Mouse (Mus musculus) limb, embryonic 12.5 days (tissue): ENCODE measurements around the gene Ntpcr. TPM values are rescaled to one million over a fixed set of nuclear protein-coding genes. Genes with fewer than 3 reads are reported as not detected.

ENCODE experiments used
- ATAC-seq: fragments of 200-750 bp; cut with Nextera tagmentation; 2 replicates; pipeline ENCODE4 v1.8.0; 2017; ENCODE audit warnings: low read depth, moderate TSS enrichment; ENCODE audit not compliant: insufficient number of reproducible peaks, insufficient read depth, low FRiP score, low TSS enrichment
- H3K27ac ChIP-seq: fragments of 300-500 bp; sonication (generic); 2 replicates; pipeline ENCODE4 v1.5.1; 2016; ENCODE audit warnings: mild to moderate bottlenecking, moderate library complexity
- H3K27me3 ChIP-seq: fragments of 300-500 bp; sonication (generic); 2 replicates; pipeline ENCODE4 v1.6.1; 2016; ENCODE audit warnings: mild to moderate bottlenecking, moderate library complexity
- H3K36me3 ChIP-seq: fragments of 300-500 bp; sonication (generic); 2 replicates; pipeline ENCODE4 v1.6.1; 2016; ENCODE audit warnings: mild to moderate bottlenecking, moderate library complexity
- H3K4me1 ChIP-seq: fragments of 300-500 bp; sonication (generic); replicated peaks from 2 replicates; pipeline ENCODE4 v1.6.1; 2016
- H3K4me2 ChIP-seq: fragments of 300-500 bp; sonication (generic); 2 replicates; pipeline ENCODE4 v1.6.1; 2016; ENCODE audit warnings: mild to moderate bottlenecking, moderate library complexity
- H3K4me3 ChIP-seq: fragments of 300-500 bp; sonication (generic); replicated peaks from 2 replicates; pipeline ENCODE4 v1.5.1; 2016; ENCODE audit warnings: mild to moderate bottlenecking
- H3K9ac ChIP-seq: fragments of 300-500 bp; sonication (generic); replicated peaks from 2 replicates; pipeline ENCODE4 v1.6.1; 2016; ENCODE audit warnings: mild to moderate bottlenecking, moderate library complexity
- H3K9me3 ChIP-seq: fragments of 300-500 bp; sonication (generic); 2 replicates; pipeline ENCODE4 v1.6.1; 2016; ENCODE audit warnings: mild to moderate bottlenecking, moderate library complexity
- WGBS: fragments of 180-500 bp; shearing (Covaris S2); methylation state at CpG from one replicate; pipeline ENCODE4 v1.1.7; 2016; 5-methylcytosine and 5-hydroxymethylcytosine counted together
- polyA plus RNA-seq: library from polyadenylated mRNA; unstranded; fragments of >200 nt; fragmentation: Nextera tagmentation; extraction: Ambion mirVana; gene quantifications from 2 replicates; pipeline ENCODE4 v1.2.1, GENCODE M21; 2016

The Ntpcr gene
- polyA plus RNA-seq, 1 experiment from 2014 or later = 24.8 TPM

DNA sequence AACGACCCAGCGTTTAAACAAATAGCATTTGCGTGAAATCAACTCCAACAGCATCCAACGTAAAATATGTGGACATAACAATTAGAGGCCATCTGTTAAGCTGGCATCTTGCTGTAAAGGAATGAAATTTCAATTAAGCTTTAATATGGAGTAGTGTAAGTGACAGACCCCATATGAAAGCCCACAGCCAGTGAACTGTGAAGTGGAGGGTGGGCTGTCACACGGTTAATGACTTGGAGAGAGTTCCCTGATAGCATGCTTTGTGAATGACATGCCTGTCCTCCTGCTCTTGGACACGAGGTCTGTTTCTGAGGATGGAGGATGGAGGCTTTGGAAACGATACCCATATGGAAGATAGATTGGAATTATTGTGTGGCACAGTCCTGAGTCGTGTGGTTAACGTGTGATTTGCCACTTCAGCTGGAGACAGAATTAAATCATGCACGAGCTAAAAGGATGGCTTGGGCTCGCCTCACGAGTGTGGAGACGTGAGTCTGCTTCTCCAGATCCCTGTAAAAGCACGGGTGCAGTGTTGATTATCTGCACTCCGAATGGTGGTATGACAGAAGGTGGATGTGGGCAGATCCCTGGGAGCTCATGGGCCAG is 26.8 kb upstream of the Ntpcr start:
- no peak for ATAC-seq
- Histone ChIP-seq H3K4me3 (no peak overlapping the region), H3K4me1 (peaks cover 10% of the 10 kb centered on the region; the same call in 1 of the 2 replicates), H3K27ac (no peak overlapping the region), H3K4me2 (no peak overlapping the region), H3K9me3 (peaks cover 10% of the 10 kb centered on the region; the same call in 1 of the 2 replicates), H3K27me3 (no peaks in the 10 kb centered on the region), H3K9ac (no peak overlapping the region), H3K36me3 (no peaks in the 10 kb centered on the region)
- whole genome bisulfite sequencing = 67% methylated on average over 15 of the region's 15 CpGs

GRCm38 (mm10) chr8:125704434-125704833 is 25.3 kb upstream of the Ntpcr start:
- Histone ChIP-seq H3K36me3 (no peaks in the 10 kb centered on the region), H3K27me3 (no peaks in the 10 kb centered on the region), H3K27ac (no peak overlapping the region), H3K4me1 (peaks cover 10% of the 10 kb centered on the region; the same call in 1 of the 2 replicates), H3K4me2 (no peak overlapping the region), H3K9ac (no peak overlapping the region), H3K4me3 (no peak overlapping the region), H3K9me3 (no peaks in the 10 kb centered on the region)
- ATAC-seq = no peak
- WGBS = 87% methylated on average over 6 of the region's 6 CpGs

GRCm38 (mm10) chr8:125705816-125706215 is 23.9 kb upstream of the Ntpcr start:
- Histone ChIP-seq H3K36me3 (no peaks in the 10 kb centered on the region), H3K27me3 (no peaks in the 10 kb centered on the region), H3K4me1 (peaks cover 10% of the 10 kb centered on the region; the same call in 1 of the 2 replicates), H3K9ac (no peak overlapping the region), H3K9me3 (no peaks in the 10 kb centered on the region), H3K27ac (no peak overlapping the region), H3K4me2 (no peak overlapping the region), H3K4me3 (no peak overlapping the region)
- ATAC-seq = no peak
- WGBS = 80% methylated on average over 7 of the region's 7 CpGs

GRCm38 (mm10) chr8:125709171-125709570 is 20.6 kb upstream of the Ntpcr start:
- H3K9me3 ChIP-seq = no peaks in the 10 kb centered on the region
- no peaks in the 10 kb centered on the region for H3K4me1 ChIP-seq
- H3K9ac ChIP-seq = no peak overlapping the region
- H3K4me2 ChIP-seq = no peak overlapping the region
- H3K4me3 ChIP-seq = no peak overlapping the region
- H3K27ac ChIP-seq = no peak overlapping the region
- ATAC-seq = no peak
- no peaks in the 10 kb centered on the region for H3K27me3 ChIP-seq
- no peaks in the 10 kb centered on the region for H3K36me3 ChIP-seq
- 91% methylated on average over 5 of the region's 5 CpGs for WGBS

- no peaks in the 10 kb centered on the region for H3K27me3 ChIP-seq
- no peaks in the 10 kb centered on the region for H3K36me3 ChIP-seq
- no peak overlapping the region for H3K4me2 ChIP-seq
- no peak overlapping the region for H3K4me3 ChIP-seq
- H3K9ac ChIP-seq = no peak overlapping the region
- WGBS = 87% methylated on average over 5 of the region's 5 CpGs
- ATAC-seq = no peak
- peaks cover 7% of the 10 kb centered on the region; the same call in 1 of the 2 replicates for H3K4me1 ChIP-seq
- H3K9me3 ChIP-seq = no peaks in the 10 kb centered on the region
- H3K27ac ChIP-seq = no peak overlapping the region
These were observed 18.2 kb upstream of the Ntpcr start for GRCm38 (mm10) chr8:125711514-125711913.

- no peak overlapping the region for H3K9ac ChIP-seq
- no peaks in the 10 kb centered on the region for H3K9me3 ChIP-seq
- no peak overlapping the region for H3K4me2 ChIP-seq
- no peak overlapping the region for H3K27ac ChIP-seq
- H3K4me1 ChIP-seq = peaks cover 18% of the 10 kb centered on the region
- H3K36me3 ChIP-seq = no peaks in the 10 kb centered on the region
- WGBS = 27% methylated on average over 4 of the region's 4 CpGs
- H3K4me3 ChIP-seq = no peak overlapping the region
- no peaks in the 10 kb centered on the region for H3K27me3 ChIP-seq
- no peak for ATAC-seq
These were observed 13.6 kb upstream of the Ntpcr start for GRCm38 (mm10) chr8:125716211-125716610.

GRCm38 (mm10) chr8:125716613-125717012 is 13.2 kb upstream of the Ntpcr start:
- H3K36me3 ChIP-seq = no peaks in the 10 kb centered on the region
- no peak overlapping the region for H3K9ac ChIP-seq
- ATAC-seq = no peak
- no peak overlapping the region for H3K4me3 ChIP-seq
- WGBS = 8% methylated on average over 7 of the region's 7 CpGs
- no peak overlapping the region for H3K27ac ChIP-seq
- peaks cover 18% of the 10 kb centered on the region for H3K4me1 ChIP-seq
- H3K9me3 ChIP-seq = no peaks in the 10 kb centered on the region
- no peak overlapping the region for H3K4me2 ChIP-seq
- no peaks in the 10 kb centered on the region for H3K27me3 ChIP-seq

- ATAC-seq = no peak
- no peak overlapping the region for H3K9ac ChIP-seq
- no peak overlapping the region for H3K4me2 ChIP-seq
- H3K27ac ChIP-seq = no peak overlapping the region
- WGBS = 68% methylated on average over 4 of the region's 4 CpGs
- no peak overlapping the region for H3K4me3 ChIP-seq
- H3K27me3 ChIP-seq = no peaks in the 10 kb centered on the region
- no peaks in the 10 kb centered on the region for H3K9me3 ChIP-seq
- H3K36me3 ChIP-seq = no peaks in the 10 kb centered on the region
- H3K4me1 ChIP-seq = peaks cover 38% of the 10 kb centered on the region
These were observed 10.8 kb upstream of the Ntpcr start for GRCm38 (mm10) chr8:125718914-125719313.

DNA sequence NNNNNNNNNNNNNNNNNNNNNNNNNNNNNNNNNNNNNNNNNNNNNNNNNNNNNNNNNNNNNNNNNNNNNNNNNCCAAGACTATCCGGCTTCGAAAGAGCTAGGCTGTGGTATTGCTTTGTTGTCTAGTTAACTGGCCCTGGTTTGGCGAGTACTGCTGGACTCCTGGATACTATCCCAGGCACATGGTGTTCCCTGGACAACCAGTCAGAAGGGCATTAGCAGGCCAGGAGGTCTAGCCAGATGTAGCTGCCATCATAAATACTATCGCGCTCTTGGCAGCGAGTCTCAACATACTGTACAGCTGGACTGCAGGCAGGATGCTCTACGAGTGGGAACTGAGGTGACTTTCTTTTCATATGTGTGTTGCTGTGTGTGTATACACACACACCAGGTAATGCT is 7.1 kb upstream of the Ntpcr start:
- Histone ChIP-seq H3K4me2 (no peak overlapping the region), H3K27ac (no peak overlapping the region), H3K9me3 (no peaks in the 10 kb centered on the region), H3K4me1 (peaks cover 33% of the 10 kb centered on the region), H3K27me3 (no peaks in the 10 kb centered on the region), H3K4me3 (no peak overlapping the region), H3K9ac (no peak overlapping the region), H3K36me3 (no peaks in the 10 kb centered on the region)
- 68% methylated on average over 7 of the region's 7 CpGs for WGBS
- no peak for ATAC-seq

- Histone ChIP-seq H3K27ac (no peak overlapping the region), H3K9me3 (no peaks in the 10 kb centered on the region), H3K4me2 (no peak overlapping the region), H3K4me1 (peaks cover 37% of the 10 kb centered on the region), H3K9ac (no peak overlapping the region), H3K36me3 (no peaks in the 10 kb centered on the region), H3K27me3 (no peaks in the 10 kb centered on the region), H3K4me3 (no peak overlapping the region)
- 84% methylated on average over 6 of the region's 6 CpGs for WGBS
- ATAC-seq = no peak
These were observed 6.3 kb upstream of the Ntpcr start for GRCm38 (mm10) chr8:125723437-125723836.

DNA sequence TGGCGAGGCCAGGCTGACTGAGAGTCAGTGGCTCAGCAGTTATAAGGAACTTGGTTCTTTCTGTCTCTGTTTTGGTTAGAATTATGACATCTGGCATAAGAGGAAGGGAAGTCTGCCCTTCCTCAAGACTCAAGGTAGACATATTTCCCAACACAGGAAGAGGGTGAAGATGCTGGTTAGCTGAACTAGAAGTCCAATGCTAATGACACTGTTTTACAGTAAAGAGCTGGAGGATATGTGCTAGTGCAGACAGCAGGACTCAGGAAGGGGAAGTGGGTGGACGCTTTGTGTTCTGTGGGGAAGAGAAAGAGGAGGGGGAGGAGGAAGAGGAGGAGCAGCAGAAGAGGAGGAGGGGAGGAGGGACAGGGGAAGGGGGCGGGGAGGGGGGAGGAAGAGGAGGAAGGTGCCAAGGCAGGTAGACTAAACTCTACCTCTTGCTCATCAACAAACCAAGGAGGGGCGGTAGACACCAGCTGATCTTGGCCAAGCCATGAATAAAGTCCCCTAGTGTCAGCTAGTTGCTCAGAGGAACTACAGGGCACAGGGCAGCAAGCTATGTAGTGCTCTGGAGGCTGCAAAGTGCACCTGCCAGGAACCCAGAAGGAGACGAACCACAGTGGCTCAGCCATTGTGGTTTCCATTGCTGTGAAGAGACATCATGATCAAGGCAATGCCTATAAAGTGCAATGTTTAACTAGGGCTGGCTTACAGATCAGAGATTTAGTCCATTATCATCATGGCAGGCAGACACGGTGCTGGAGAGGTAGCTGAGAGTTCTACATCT is 4.5 kb upstream of the Ntpcr start:
- Histone ChIP-seq H3K27me3 (no peaks in the 10 kb centered on the region), H3K4me2 (no peak overlapping the region), H3K4me1 (peaks cover 41% of the 10 kb centered on the region), H3K4me3 (no peak overlapping the region), H3K27ac (no peak overlapping the region), H3K36me3 (no peaks in the 10 kb centered on the region), H3K9me3 (no peaks in the 10 kb centered on the region), H3K9ac (no peak overlapping the region)
- ATAC-seq = no peak
- 80% methylated on average over 6 of the region's 6 CpGs for WGBS
